Mouse (Mus musculus) liver, postnatal 0 days (tissue): ENCODE measurements at regions not wholly inside any gene's neighbourhood (a gene's known extent, or its start where the extent isn't known, plus 50 kb on each side); places are given as distances from the start of the nearest gene placed in this dataset.

Experiments used
- CTCF ChIP-seq: sonication (generic); IDR thresholded peaks from 2 replicates; pipeline ENCODE4 v1.5.1; 2016; ENCODE audit warnings: antibody characterized with exemption, low read depth
- EP300 ChIP-seq: IDR thresholded peaks from 2 replicates; pipeline ENCODE4 v1.6.1; 2016; ENCODE audit warnings: antibody characterized with exemption, low read depth, mild to moderate bottlenecking

DNA sequence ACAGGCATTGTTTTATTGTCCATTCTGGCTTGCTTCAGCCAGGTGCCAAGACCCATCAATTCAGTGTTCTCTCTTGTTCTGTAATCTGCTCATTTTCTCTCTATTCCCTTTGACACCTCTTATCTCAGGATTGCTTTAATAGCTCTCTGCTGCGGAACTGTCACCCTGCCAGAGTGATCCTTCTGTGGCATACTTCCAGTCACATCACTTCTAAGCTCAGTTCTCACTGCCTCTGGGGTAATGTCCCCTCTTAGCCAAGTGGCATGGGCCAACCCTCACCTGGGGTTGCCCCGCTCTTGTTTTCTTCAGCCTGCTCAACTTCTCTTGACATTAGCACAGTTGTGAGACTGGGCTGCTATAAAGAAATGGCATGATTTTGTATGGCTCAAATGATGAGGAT is 183.9 kb upstream of the Eef2kmt start:
- TF ChIP-seq EP300 = no peak
- no peak for TF ChIP-seq CTCF
